Mouse (Mus musculus): ENCODE data around the gene Fam19a5. TPM values are rescaled to one million over a fixed set of nuclear protein-coding genes. Genes with fewer than 3 reads are reported as not detected.

Gene Fam19a5
- total RNA-seq, 1 experiment from 2014 or later: 24.5 TPM

DNA sequence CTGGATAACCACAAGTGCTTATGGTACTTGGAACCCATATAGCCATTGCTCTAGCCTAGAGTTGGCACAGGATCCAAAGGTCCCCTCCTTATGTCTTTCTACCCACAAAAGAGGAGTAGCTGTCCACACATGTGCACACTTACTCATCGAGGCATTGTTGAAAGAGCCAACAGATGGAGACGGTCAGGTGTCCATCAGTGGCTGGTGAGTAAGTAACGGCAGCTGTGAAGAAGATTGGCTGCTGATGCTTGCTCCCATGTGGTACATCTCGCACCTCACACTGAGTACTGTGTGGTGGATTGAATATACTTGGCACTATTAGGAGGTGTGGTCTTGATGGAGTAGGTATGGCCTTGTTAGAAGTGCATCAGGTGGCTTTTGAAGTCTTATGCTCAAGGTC lies 192.2 kb downstream of the Fam19a5 start:
- no peak for DNase-seq

GRCm38 (mm10) chr15:87755482-87755881 lies 211.4 kb downstream of the Fam19a5 start:
- DNase-seq: no peak

GRCm38 (mm10) chr15:87765876-87766275 lies 221.8 kb downstream of the Fam19a5 start:
- no peak for DNase-seq

- no peak for DNase-seq
These were observed 229.9 kb downstream of the Fam19a5 start for GRCm38 (mm10) chr15:87773955-87774354.

GRCm38 (mm10) chr15:87783331-87783730 lies 239.2 kb downstream of the Fam19a5 start:
- DNase-seq: no peak

- no peak for DNase-seq
These were observed 245.6 kb downstream of the Fam19a5 start for GRCm38 (mm10) chr15:87789671-87790070.

DNA sequence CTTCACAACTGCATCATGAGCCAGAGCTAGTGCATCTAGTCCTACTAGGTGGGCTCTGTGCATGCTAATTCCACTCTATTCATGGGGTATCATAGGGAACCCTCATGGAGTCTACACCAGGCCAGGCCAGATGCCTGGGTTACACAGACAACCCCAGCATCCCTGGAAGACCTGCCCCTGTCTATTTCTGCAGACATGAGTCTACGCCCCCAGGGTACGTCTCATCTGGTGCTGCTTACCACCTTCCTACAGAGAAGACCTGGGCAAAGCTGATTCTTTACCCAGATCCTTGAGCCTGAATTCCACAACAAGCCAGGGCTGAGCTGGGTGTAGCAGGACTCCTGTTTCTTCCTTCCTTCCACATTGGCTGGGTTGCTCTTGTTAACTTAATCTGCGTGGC lies 249.6 kb downstream of the Fam19a5 start:
- no peak for DNase-seq

- no peak for DNase-seq
These were observed 252.5 kb downstream of the Fam19a5 start for GRCm38 (mm10) chr15:87796571-87796970.

Small RNA genes lying within 50 kb of the gene (microRNA-seq; reads per million reads assigned to microRNA genes)
- gene Mir6393: 0 reads per million in 2 experiments
